Mouse (Mus musculus) spleen, adult 2 months (tissue): ENCODE results near the gene Tas2r138.

Experiments
- CTCF ChIP-seq: fragments of 200-500 bp; IDR thresholded peaks from 2 replicates; pipeline ENCODE4 v1.5.1; 2011; ENCODE audit warnings: mild to moderate bottlenecking, inconsistent platforms; ENCODE audit not compliant: insufficient read depth, insufficient read length, insufficient replicate concordance; ENCODE audit errors: extremely low read depth
- POLR2A ChIP-seq: fragments of 200-500 bp; IDR thresholded peaks from 2 replicates; pipeline ENCODE4 v1.6.1; 2011; ENCODE audit warnings: low read depth, low read length, inconsistent platforms

DNA sequence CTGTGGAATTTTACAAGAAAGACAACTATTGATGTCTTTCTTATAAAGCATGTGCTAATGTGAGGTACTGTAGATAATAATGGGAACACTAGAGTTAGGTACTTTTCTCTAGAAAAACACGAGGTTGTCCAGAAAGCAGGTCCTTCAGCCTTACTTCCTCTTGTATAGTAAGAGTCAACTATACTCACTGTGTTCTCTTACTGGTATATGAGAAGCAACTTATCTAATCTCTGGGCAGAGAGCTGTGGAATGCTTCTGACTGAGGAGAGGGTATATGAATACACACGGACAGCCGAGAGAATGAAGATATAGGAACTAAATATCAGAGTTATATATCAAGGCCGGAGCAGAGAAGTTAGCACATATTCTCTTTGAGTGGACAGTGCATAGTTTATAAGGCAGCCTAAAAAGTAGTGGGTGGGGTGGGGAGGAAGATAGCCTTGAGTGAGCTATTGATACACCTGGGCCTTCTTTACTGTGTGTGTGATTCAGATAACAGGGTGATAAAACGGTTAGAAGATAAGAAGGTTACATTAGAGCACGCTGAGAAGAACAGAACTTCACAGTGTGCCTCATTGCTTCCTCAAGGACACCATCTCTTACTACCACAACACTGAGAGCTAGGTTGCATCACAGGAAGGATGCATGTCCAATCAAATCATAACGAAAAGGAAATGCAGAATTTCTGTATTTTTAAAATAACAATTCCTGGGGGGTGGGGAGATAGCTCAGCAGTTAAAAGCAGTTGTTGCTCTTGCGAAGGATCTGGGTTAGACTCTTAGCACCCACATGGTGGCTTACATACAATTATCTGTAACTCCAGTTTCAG, 27.8 kb upstream of the Tas2r138 start:
- TF ChIP-seq CTCF (no peak), POLR2A (no peak)
